Mouse (Mus musculus) C2C12 (cell line): ENCODE measurements at regions not wholly inside any gene's neighbourhood (a gene's known extent, or its start where the extent isn't known, plus 50 kb on each side); places are given as distances from the start of the nearest gene placed in this dataset.

Source experiments
- CTCF ChIP-seq: IDR thresholded peaks from one replicate; pipeline ENCODE4 v1.5.1; 2011; ENCODE audit not compliant: control insufficient read depth, insufficient read depth, insufficient read length
- USF1 ChIP-seq: IDR thresholded peaks from one replicate; pipeline ENCODE4 v1.6.1; 2011; ENCODE audit warnings: low read depth, mild to moderate bottlenecking, control low read depth, moderate library complexity

GRCm38 (mm10) chr12:77140656-77141055, 97.3 kb upstream of the Fut8 start:
- no peak for TF ChIP-seq CTCF
- no peak for TF ChIP-seq USF1
